Mouse (Mus musculus): Measurements from ENCODE around the gene Ankrd54.
"Not testable (repeated sequence)": the region's sequence is repeated elsewhere in the genome, so short reads cannot be mapped to it uniquely, and the experiment has no call there.

Ankrd54 gene

GRCm38 (mm10) chr15:79018191-79018590 lies 44.5 kb downstream of the Ankrd54 start:
- DNase-seq (ENCODE audit: low spot score in 2 of 2): no peak

GRCm38 (mm10) chr15:79013382-79013781 lies 49.3 kb downstream of the Ankrd54 start:
- no peak for DNase-seq (ENCODE audit: low spot score in 2 of 2)

- no peak for DNase-seq (ENCODE audit: low spot score in 2 of 2)
These were observed 51.1 kb downstream of the Ankrd54 start for GRCm38 (mm10) chr15:79011550-79011949.

- DNase-seq (ENCODE audit: low spot score in 2 of 2): no peak
These were observed 53.0 kb downstream of the Ankrd54 start for GRCm38 (mm10) chr15:79009734-79010133.

GRCm38 (mm10) chr15:79007836-79008235 lies 54.9 kb downstream of the Ankrd54 start:
- not testable (repeated sequence) for DNase-seq (ENCODE audit: low spot score in 2 of 2)

- no peak for DNase-seq (ENCODE audit: low spot score in 2 of 2)
These were observed 55.6 kb downstream of the Ankrd54 start for GRCm38 (mm10) chr15:79007059-79007458.

- DNase-seq (ENCODE audit: low spot score in 2 of 2): no peak
These were observed 56.1 kb downstream of the Ankrd54 start for GRCm38 (mm10) chr15:79006638-79007037.

GRCm38 (mm10) chr15:79005581-79005980 lies 57.1 kb downstream of the Ankrd54 start:
- DNase-seq (ENCODE audit: low spot score in 2 of 2): no peak

Data from right cerebral cortex, postnatal 36 days (tissue).